Mouse (Mus musculus) left cerebral cortex, postnatal 36 days (tissue): Measurements from ENCODE around the gene Rpa1. TPM values are rescaled to one million over a fixed set of nuclear protein-coding genes. Genes with fewer than 3 reads are reported as not detected.

ENCODE experiments used
- DNase-seq, 2 experiments: peaks; one replicate each; pipeline ENCODE4 v3.0.0; 2021 to 2022; ENCODE audit warnings: low spot score in 2 of 2, mixed read lengths in 1 of 2
- intact Hi-C: fragments of 180-260 bp; cut with DNase I; formaldehyde crosslinking; loops from one replicate; pipeline ENCODE4 v1.15.1; 2025
- total RNA-seq, 2 experiments: library from RNA; stranded (reverse); gene quantifications; 2 replicates each; pipeline ENCODE4 v1.2.3; 2021

Gene Rpa1
- total RNA-seq, 2 experiments from 2014 or later: 44.0 to 47.1 TPM

- DNase-seq: no peak
- intact Hi-C loops: no loop called here
These were observed 77.7 kb downstream of the Rpa1 start for GRCm38 (mm10) chr11:75270276-75270984.

GRCm38 (mm10) chr11:75269213-75269612 lies 78.9 kb downstream of the Rpa1 start:
- intact Hi-C loops: no loop called here
- DNase-seq: no peak

- no peak for DNase-seq
- intact Hi-C loops: no loop called here
These were observed 79.6 kb downstream of the Rpa1 start for GRCm38 (mm10) chr11:75268492-75268891.

GRCm38 (mm10) chr11:75267826-75268281 lies 80.3 kb downstream of the Rpa1 start:
- DNase-seq: peak; percentile 63 to 72
- intact Hi-C loops: no loop called here

- DNase-seq: no peak
- intact Hi-C loops: no loop called here
These were observed 82.6 kb downstream of the Rpa1 start for GRCm38 (mm10) chr11:75265545-75265944.

GRCm38 (mm10) chr11:75264550-75264949 lies 83.6 kb downstream of the Rpa1 start:
- intact Hi-C loops: no loop called here

GRCm38 (mm10) chr11:75263964-75264312 lies 84.2 kb downstream of the Rpa1 start:
- intact Hi-C loops: no loop called here
- DNase-seq: no peak

More at GRCm38 (mm10) chr11:75264550-75264949, 83.6 kb downstream of the Rpa1 start:
- DNase-seq: no peak

- intact Hi-C loops: no loop called here
These were observed 84.7 kb downstream of the Rpa1 start for GRCm38 (mm10) chr11:75263274-75263963.

GRCm38 (mm10) chr11:75262791-75263190 lies 85.3 kb downstream of the Rpa1 start:
- no peak for DNase-seq
- intact Hi-C loops: no loop called here

More at GRCm38 (mm10) chr11:75263274-75263963, 84.7 kb downstream of the Rpa1 start:
- DNase-seq: no peak

GRCm38 (mm10) chr11:75262181-75262580 lies 85.9 kb downstream of the Rpa1 start:
- DNase-seq: no peak
- intact Hi-C loops: no loop called here

GRCm38 (mm10) chr11:75261730-75262129 lies 86.4 kb downstream of the Rpa1 start:
- intact Hi-C loops: no loop called here
- no peak for DNase-seq

- no peak for DNase-seq
- intact Hi-C loops: no loop called here
These were observed 87.1 kb downstream of the Rpa1 start for GRCm38 (mm10) chr11:75261016-75261415.

- intact Hi-C loops: no loop called here
- peak; percentile 47 to 76 for DNase-seq
These were observed 88.0 kb downstream of the Rpa1 start for GRCm38 (mm10) chr11:75259996-75260561.

GRCm38 (mm10) chr11:75259416-75259815 lies 88.7 kb downstream of the Rpa1 start:
- intact Hi-C loops: no loop called here
- no peak for DNase-seq

GRCm38 (mm10) chr11:75257056-75257648 lies 91.0 kb downstream of the Rpa1 start:
- DNase-seq: no peak
- intact Hi-C loops: no loop called here

- no peak for DNase-seq
- intact Hi-C loops: no loop called here
These were observed 92.8 kb downstream of the Rpa1 start for GRCm38 (mm10) chr11:75255330-75255729.

- DNase-seq: peak; percentile 60 to 72
- intact Hi-C loops: no loop called here
These were observed 93.7 kb downstream of the Rpa1 start for GRCm38 (mm10) chr11:75254252-75254912.

- DNase-seq: no peak
- intact Hi-C loops: no loop called here
These were observed 96.5 kb downstream of the Rpa1 start for GRCm38 (mm10) chr11:75251557-75252070.

- intact Hi-C loops: no loop called here
These were observed 97.1 kb downstream of the Rpa1 start for GRCm38 (mm10) chr11:75251006-75251512.

More at GRCm38 (mm10) chr11:75251006-75251512, 97.1 kb downstream of the Rpa1 start:
- no peak for DNase-seq
